Mouse (Mus musculus): ENCODE measurements at regions not wholly inside any gene's neighbourhood (a gene's known extent, or its start where the extent isn't known, plus 50 kb on each side); places are given as distances from the start of the nearest gene placed in this dataset.

DNA sequence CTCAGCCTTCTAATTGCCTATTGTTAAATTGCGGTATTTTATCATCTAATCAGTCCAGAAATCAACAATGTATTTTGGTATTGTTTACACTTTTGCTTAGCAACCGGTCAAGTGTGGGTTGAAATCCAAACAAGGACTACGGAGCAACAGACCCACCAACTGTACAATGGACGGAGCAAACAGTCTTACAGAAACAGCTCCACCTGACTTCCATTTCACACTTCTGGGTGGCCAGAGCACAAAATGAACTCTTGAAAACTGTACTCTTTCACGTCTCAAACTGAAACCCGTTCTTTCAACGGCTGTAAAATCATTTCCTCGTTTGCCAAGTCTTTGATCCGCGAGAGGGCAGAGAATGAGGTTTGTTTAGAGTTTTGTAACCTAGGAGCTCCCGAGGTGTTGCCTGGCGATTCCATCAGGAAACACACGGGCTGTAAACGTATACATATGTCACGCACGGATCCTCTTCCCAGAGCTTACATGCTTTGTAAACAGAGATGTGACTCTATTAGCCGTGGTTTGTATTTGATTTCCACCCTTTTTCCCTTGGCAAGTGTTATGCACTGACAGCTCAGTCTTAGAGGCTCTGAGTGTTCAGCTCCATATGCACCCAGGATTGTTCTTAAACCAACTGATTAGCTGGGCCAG lies 258.3 kb downstream of the Etnk1 start:
- no peaks in the 10 kb centered on the region for H3K36me3 ChIP-seq (replicated peaks in 1 of 2; ENCODE audit: control insufficient read depth in 1 of 2, insufficient read depth in 1 of 2, low read length in 1 of 2)
- peaks cover 2% of the 10 kb centered on the region for H3K9me3 ChIP-seq (replicated peaks; ENCODE audit: low read length)
- H3K4me1 ChIP-seq (ENCODE audit: control insufficient read depth in 1 of 2, insufficient read depth in 2 of 2) = peaks cover 0 to 5% of the 10 kb centered on the region in 2 experiments; a peak in 1 of 4 replicates
- no peak overlapping the region for H3K27ac ChIP-seq (ENCODE audit: insufficient read depth, low read depth)
- H3K9ac ChIP-seq (ENCODE audit: insufficient read depth, low read depth) = no peak overlapping the region
- DNase-seq (ENCODE audit: extremely low read depth) = no peak
- H3K27me3 ChIP-seq (replicated peaks) = no peaks in the 10 kb centered on the region
- H3K79me2 ChIP-seq (replicated peaks; ENCODE audit: control insufficient read depth, extremely low read depth, insufficient read depth, poor library complexity, severe bottlenecking) = no peaks in the 10 kb centered on the region
- H3K4me3 ChIP-seq (replicated peaks in 1 of 3; ENCODE audit: low read depth in 2 of 3, low read length in 2 of 3, poor library complexity in 1 of 3) = no peak overlapping the region
- in situ Hi-C loops (cut with MboI; ENCODE audit: low pct_ligation_motif_present, low pct_unique_long_range_greater_than_20kb, low sequenced_read_pairs) (no loop called here), dilution Hi-C loops (cut with MboI; ENCODE audit: extremely low pct_ligation_motif_present, extremely low pct_unique_long_range_greater_than_20kb, low sequenced_read_pairs) (no loop called here)
- H3K4me2 ChIP-seq (ENCODE audit: insufficient read depth, low read depth, poor library complexity, severe bottlenecking) = no peak overlapping the region
- no peak for TF ChIP-seq ZKSCAN1 (IDR thresholded peaks at IDR 0.05; ENCODE audit: borderline replicate concordance, low read depth, low read length)
- TF ChIP-seq IRF4 (IDR thresholded peaks at IDR 0.05; ENCODE audit: low read depth, low read length) = no peak
- TF ChIP-seq E2F4 (IDR thresholded peaks at IDR 0.05; ENCODE audit: insufficient replicate concordance, low read depth, low read length) = no peak
- TF ChIP-seq MEF2A (IDR thresholded peaks at IDR 0.05; ENCODE audit: borderline replicate concordance, low read depth, low read length) = no peak
- no peak for TF ChIP-seq MXI1 (IDR thresholded peaks at IDR 0.05; ENCODE audit: low read depth, low read length)
- no peak for TF ChIP-seq ZC3H11A (IDR thresholded peaks at IDR 0.05; ENCODE audit: low read depth, low read length)

DNA sequence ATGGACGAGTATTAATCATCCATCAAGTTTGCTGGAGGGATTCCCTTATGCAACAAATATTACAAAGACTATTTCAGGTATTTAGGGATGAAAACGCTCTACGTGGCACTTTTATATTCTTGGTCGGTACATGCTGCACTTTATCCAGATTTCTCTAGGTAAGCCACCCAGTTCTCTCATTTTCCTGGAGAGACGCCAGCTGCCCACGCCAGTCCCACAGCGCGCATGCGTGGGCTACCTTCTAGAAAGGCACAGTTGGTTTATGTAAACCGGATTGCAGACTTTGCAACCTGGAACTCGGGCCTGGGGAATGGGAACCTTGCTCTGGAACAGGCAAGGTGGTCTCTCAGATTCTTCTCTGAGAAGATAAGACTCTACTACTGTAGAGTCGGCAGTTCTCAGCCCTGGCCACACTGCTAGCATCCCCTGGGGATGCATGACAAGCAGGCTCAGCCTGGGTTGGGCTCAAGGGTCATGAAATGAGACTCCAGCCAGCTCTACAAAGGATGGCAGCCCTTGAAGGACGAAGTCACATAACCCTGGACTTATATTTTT lies 265.0 kb downstream of the Etnk1 start:
- peaks cover 2% of the 10 kb centered on the region for H3K9me3 ChIP-seq (replicated peaks; ENCODE audit: low read length)
- H3K79me2 ChIP-seq (replicated peaks; ENCODE audit: control insufficient read depth, extremely low read depth, insufficient read depth, poor library complexity, severe bottlenecking) = no peaks in the 10 kb centered on the region
- H3K27ac ChIP-seq (ENCODE audit: insufficient read depth, low read depth) = no peak overlapping the region
- no peaks in the 10 kb centered on the region for H3K27me3 ChIP-seq (replicated peaks)
- no peaks in the 10 kb centered on the region for H3K4me1 ChIP-seq (ENCODE audit: control insufficient read depth in 1 of 2, insufficient read depth in 2 of 2)
- in situ Hi-C loops (cut with MboI; ENCODE audit: low pct_ligation_motif_present, low pct_unique_long_range_greater_than_20kb, low sequenced_read_pairs) = no loop called here
- H3K36me3 ChIP-seq (replicated peaks in 1 of 2; ENCODE audit: control insufficient read depth in 1 of 2, insufficient read depth in 1 of 2, low read length in 1 of 2) = no peaks in the 10 kb centered on the region
- no peak overlapping the region for H3K9ac ChIP-seq (ENCODE audit: insufficient read depth, low read depth)
- H3K4me2 ChIP-seq (ENCODE audit: insufficient read depth, low read depth, poor library complexity, severe bottlenecking) = no peak overlapping the region
- TF ChIP-seq MXI1 (IDR thresholded peaks at IDR 0.05; ENCODE audit: low read depth, low read length) (no peak), ETS1 (conservative IDR thresholded peaks at IDR 0.05; ENCODE audit: low read depth, low read length) (no peak), MAFK (IDR thresholded peaks at IDR 0.05; ENCODE audit: insufficient replicate concordance, low read length) (no peak), EP300 (IDR thresholded peaks at IDR 0.05; ENCODE audit: low read length) (no peak), MEF2A (IDR thresholded peaks at IDR 0.05; ENCODE audit: borderline replicate concordance, low read depth, low read length) (no peak), CHD2 (IDR thresholded peaks at IDR 0.05; ENCODE audit: low read length) (no peak), SIN3A (IDR thresholded peaks at IDR 0.05; ENCODE audit: low read length) (no peak), NELFE (IDR thresholded peaks at IDR 0.05; ENCODE audit: low read depth, low read length) (no peak)
- no peak overlapping the region for H3K4me3 ChIP-seq (replicated peaks in 1 of 3; ENCODE audit: low read depth in 2 of 3, low read length in 2 of 3, poor library complexity in 1 of 3)
- no peak for DNase-seq (ENCODE audit: extremely low read depth)
- dilution Hi-C loops (cut with MboI; ENCODE audit: extremely low pct_ligation_motif_present, extremely low pct_unique_long_range_greater_than_20kb, low sequenced_read_pairs) = no loop called here

Data from CH12.LX (cell line).